In the genomic region with DNA sequence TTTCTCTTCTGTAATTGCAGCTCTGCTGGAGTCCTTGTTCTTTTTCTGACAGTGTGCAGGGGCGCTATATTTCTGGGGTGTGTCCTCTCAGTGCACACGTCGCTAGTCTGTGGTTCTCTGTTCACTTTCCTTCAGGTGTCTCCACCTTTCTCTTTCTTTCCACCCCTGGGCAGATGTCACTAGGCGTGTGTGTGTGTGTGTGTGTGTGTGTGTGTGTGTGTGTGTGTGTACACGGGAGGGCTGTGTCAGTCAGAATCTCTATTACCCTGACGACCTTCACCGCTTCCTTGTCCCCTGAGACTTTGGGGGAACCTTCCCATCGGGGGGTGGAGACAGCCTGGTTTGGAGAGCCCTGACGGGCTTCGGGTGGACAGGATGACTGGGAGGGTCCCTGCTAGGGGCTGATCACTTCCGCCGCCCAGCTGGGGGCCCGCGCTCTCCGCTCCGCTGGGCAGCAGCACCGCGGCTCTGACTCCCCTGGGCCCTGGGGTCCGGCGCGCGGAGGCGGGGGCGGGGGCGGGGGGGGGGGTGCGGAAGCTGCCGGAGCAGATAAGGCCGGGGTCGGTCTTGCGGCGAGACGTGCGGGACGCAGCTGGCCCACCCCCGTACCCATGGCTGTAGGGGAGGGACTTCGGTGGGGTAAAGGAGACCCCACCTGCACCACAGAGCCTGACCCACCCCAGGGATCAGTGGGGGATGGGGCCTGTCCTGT, we compare ENCODE assay signal across 8 mouse cellular contexts. TPM values are rescaled to one million over a fixed set of nuclear protein-coding genes. Genes with fewer than 3 reads are reported as not detected.
DNase-seq lines count a peak whose midpoint lies in the region; ATAC-seq and TF ChIP-seq lines count a peak whose summit lies in the region.

No protein-coding gene starts in this region.

- no peak for TF ChIP-seq POLR2A in small intestine, adult 2 months (IDR thresholded peaks at IDR 0.05; ENCODE audit: low read depth, low read length)

- H3K27ac ChIP-seq in liver, embryonic 15.5 days (replicated peaks), result peak overlapping the region; percentile 14; the same call in 1 of the 2 replicates
- H3K27ac ChIP-seq in small intestine, adult 2 months (ENCODE audit: insufficient read depth, low read depth, low read length), result no peak overlapping the region

- peak overlapping the region; percentile 51 for H3K4me3 ChIP-seq in liver, embryonic 15.5 days (replicated peaks)
- H3K4me3 ChIP-seq in small intestine, adult 2 months (ENCODE audit: low read depth, low read length), result peak overlapping the region; percentile 46

- WGBS in liver, embryonic 15.5 days (ENCODE audit: insufficient replicate concordance), result 0% methylated on average over 32 of the region's 36 CpGs
- WGBS in small intestine, adult 2 months, result under 1% methylated on average over 34 of the region's 36 CpGs

- DNase-seq in kidney, postnatal 10 days, result peak; percentile 49
- DNase-seq in kidney, adult 18-20 months, result no peak
- DNase-seq in T-cell, adult 2 months (ENCODE audit: low spot score), result peak; percentile 56
- DNase-seq in left cerebral cortex, adult 9 months (ENCODE audit: low spot score in 2 of 2), result no peak
- no peak for DNase-seq in urinary bladder, adult 2 months (ENCODE audit: low spot score)

- H3K9ac ChIP-seq in liver, embryonic 15.5 days, result peak overlapping the region; percentile 39; the same call in 1 of the 2 replicates

- H3K9me3 ChIP-seq in liver, embryonic 15.5 days (replicated peaks), result no peaks in the 10 kb centered on the region

- peak overlapping the region; percentile 75 for H3K4me2 ChIP-seq in liver, embryonic 15.5 days

- TF ChIP-seq CTCF in small intestine, adult 2 months (IDR thresholded peaks at IDR 0.05; ENCODE audit: extremely low read depth, insufficient read length, insufficient replicate concordance, low read depth, low read length), result no peak

- peaks cover 21% of the 10 kb centered on the region for H3K4me1 ChIP-seq in liver, embryonic 15.5 days (replicated peaks)
- peaks cover 9% of the 10 kb centered on the region; the same call in 1 of the 2 replicates for H3K4me1 ChIP-seq in small intestine, adult 2 months (ENCODE audit: control insufficient read depth, insufficient read depth, insufficient read length, low read length)

- peak; percentile 16 for ATAC-seq in granulocyte monocyte progenitor cell, adult 5-6 weeks (replicated peaks; ENCODE audit: poor library complexity, severe bottlenecking)
- 0 out of 2 replicates have a peak, but pooled peaks have one; percentile 33 for ATAC-seq in liver, embryonic 15.5 days (ENCODE audit: insufficient read depth)

- H3K27me3 ChIP-seq in liver, embryonic 15.5 days, result peaks cover 13% of the 10 kb centered on the region; the same call in 1 of the 2 replicates
- no peaks in the 10 kb centered on the region for H3K27me3 ChIP-seq in small intestine, adult 2 months (ENCODE audit: control insufficient read depth, insufficient read depth, low read length)

- H3K36me3 ChIP-seq in liver, embryonic 15.5 days (replicated peaks), result no peaks in the 10 kb centered on the region
- H3K36me3 ChIP-seq in small intestine, adult 2 months (ENCODE audit: control insufficient read depth, insufficient read depth, low read length), result no peaks in the 10 kb centered on the region

RNA-seq across cellular contexts. Expression of a gene that starts 3.7 kb away (rescaled TPM):
- total RNA-seq in granulocyte monocyte progenitor cell, adult 5-6 weeks (2014; fragmentation: Nextera tagmentation), result 208 and 244 TPM in 2 replicates
- 114 and 139 TPM in 2 replicates for total RNA-seq in granulocyte monocyte progenitor cell, adult 5-6 weeks (2017)
- 25.9 and 26.9 TPM in 2 replicates for polyA plus RNA-seq in liver, embryonic 15.5 days (2015; fragmentation: Nextera tagmentation; extraction: Ambion mirVana)
- polyA plus RNA-seq in small intestine, adult 2 months (2012; rRNA removed), result 20.3 and 28.8 TPM in 2 replicates
- 17.7 and 21.0 TPM in 2 replicates for polyA plus RNA-seq in urinary bladder, adult 2 months (2012; rRNA removed)

RNA-seq across cellular contexts. Expression of a gene that starts 8.3 kb away (rescaled TPM):
- total RNA-seq in granulocyte monocyte progenitor cell, adult 5-6 weeks (2014; fragmentation: Nextera tagmentation), result 10.0 and 35.1 TPM in 2 replicates
- 4.8 and 9.4 TPM in 2 replicates for total RNA-seq in granulocyte monocyte progenitor cell, adult 5-6 weeks (2017)
- polyA plus RNA-seq in liver, embryonic 15.5 days (2015; fragmentation: Nextera tagmentation; extraction: Ambion mirVana), result 10.9 and 13.6 TPM in 2 replicates
- 16.9 and 17.8 TPM in 2 replicates for polyA plus RNA-seq in small intestine, adult 2 months (2012; rRNA removed)
- 63.7 and 87.4 TPM in 2 replicates for polyA plus RNA-seq in urinary bladder, adult 2 months (2012; rRNA removed)

RNA-seq across cellular contexts. Expression of a gene that starts 24.7 kb away (rescaled TPM):
- total RNA-seq in granulocyte monocyte progenitor cell, adult 5-6 weeks (2014; fragmentation: Nextera tagmentation), result 155 and 159 TPM in 2 replicates
- 282 TPM in 2 replicates for total RNA-seq in granulocyte monocyte progenitor cell, adult 5-6 weeks (2017)
- polyA plus RNA-seq in liver, embryonic 15.5 days (2015; fragmentation: Nextera tagmentation; extraction: Ambion mirVana), result 138 and 146 TPM in 2 replicates
- polyA plus RNA-seq in small intestine, adult 2 months (2012; rRNA removed), result 41.9 and 79.4 TPM in 2 replicates
- 166 and 178 TPM in 2 replicates for polyA plus RNA-seq in urinary bladder, adult 2 months (2012; rRNA removed)

RNA-seq across cellular contexts. Expression of a gene that starts 39.5 kb away (rescaled TPM):
- total RNA-seq in granulocyte monocyte progenitor cell, adult 5-6 weeks (2014; fragmentation: Nextera tagmentation), result 1.5 TPM in 1 of 2 replicates, not detected in the other
- 0.62 TPM in 1 of 2 replicates, not detected in the other for total RNA-seq in granulocyte monocyte progenitor cell, adult 5-6 weeks (2017)
- 0.15 and 0.17 TPM in 2 replicates for polyA plus RNA-seq in liver, embryonic 15.5 days (2015; fragmentation: Nextera tagmentation; extraction: Ambion mirVana)
- polyA plus RNA-seq in small intestine, adult 2 months (2012; rRNA removed), result 0.04 and 0.05 TPM in 2 replicates
- polyA plus RNA-seq in urinary bladder, adult 2 months (2012; rRNA removed), result 0.04 TPM in 2 replicates

RNA-seq across cellular contexts. Expression of a gene that starts 43.0 kb away (rescaled TPM):
- 1.5 and 8.2 TPM in 2 replicates for total RNA-seq in granulocyte monocyte progenitor cell, adult 5-6 weeks (2014; fragmentation: Nextera tagmentation)
- 0.39 TPM in 1 of 2 replicates, not detected in the other for total RNA-seq in granulocyte monocyte progenitor cell, adult 5-6 weeks (2017)
- polyA plus RNA-seq in liver, embryonic 15.5 days (2015; fragmentation: Nextera tagmentation; extraction: Ambion mirVana), result 1.1 TPM in 2 replicates
- 0.32 and 0.51 TPM in 2 replicates for polyA plus RNA-seq in small intestine, adult 2 months (2012; rRNA removed)
- polyA plus RNA-seq in urinary bladder, adult 2 months (2012; rRNA removed), result 0.56 and 0.81 TPM in 2 replicates

Comparison
In these comparisons a context has a peak if more than half of its experiments do, and no peak if none do; other contexts are left out.
1. DNase-seq: peak in kidney, postnatal 10 days (single experiment) and T-cell, adult 2 months (single experiment); none in kidney, adult 18-20 months (single experiment), left cerebral cortex, adult 9 months (0 of 2) and urinary bladder, adult 2 months (single experiment).